Mouse (Mus musculus) myocyte (in vitro differentiated cells): ENCODE results near the gene Efcab2. TPM values are rescaled to one million over a fixed set of nuclear protein-coding genes. Genes with fewer than 3 reads are reported as not detected.

ENCODE experiments used
- H3K27me3 ChIP-seq: one replicate; pipeline ENCODE4 v1.6.1; 2011; ENCODE audit not compliant: control insufficient read depth, insufficient read depth, insufficient read length
- H3K36me3 ChIP-seq: one replicate; pipeline ENCODE4 v1.6.1; 2011; ENCODE audit not compliant: control insufficient read depth, insufficient read depth
- H3K4me2 ChIP-seq: one replicate; pipeline ENCODE4 v1.6.1; 2011; ENCODE audit warnings: low read depth, control low read depth
- H3K4me3 ChIP-seq: one replicate; pipeline ENCODE4 v1.5.1; 2011; ENCODE audit warnings: mild to moderate bottlenecking, control low read depth, moderate library complexity
- H3K79me2 ChIP-seq: one replicate; pipeline ENCODE4 v1.6.1; 2011; ENCODE audit not compliant: control insufficient read depth, insufficient read depth
- H3ac ChIP-seq: one replicate; pipeline ENCODE4 v1.6.1; 2011; ENCODE audit not compliant: control insufficient read depth, insufficient read length
- CEBPB ChIP-seq: IDR thresholded peaks from 2 replicates; pipeline ENCODE4 v1.6.1; 2011; ENCODE audit warnings: mild to moderate bottlenecking, moderate library complexity; ENCODE audit not compliant: poor library complexity, insufficient read depth, severe bottlenecking
- E2F4 ChIP-seq: IDR thresholded peaks from one replicate; pipeline ENCODE4 v1.6.1; 2011; ENCODE audit warnings: mild to moderate bottlenecking, control low read depth, moderate library complexity; ENCODE audit not compliant: insufficient read depth
- MAX ChIP-seq: IDR thresholded peaks from one replicate; pipeline ENCODE4 v1.6.1; 2011; ENCODE audit warnings: low read depth, mild to moderate bottlenecking, control low read depth
- MYOD1 ChIP-seq, 3 experiments: IDR thresholded peaks; one replicate each; pipeline ENCODE4 v1.6.1; 2011; ENCODE audit warnings: control low read depth in 2 of 3, low read depth in 2 of 3, mild to moderate bottlenecking in 2 of 3, moderate library complexity in 1 of 3; ENCODE audit not compliant: insufficient read length in 2 of 3, control insufficient read depth in 1 of 3
- MYOG ChIP-seq, 3 experiments: IDR thresholded peaks; one replicate each; pipeline ENCODE4 v1.6.1; 2011; ENCODE audit warnings: control low read depth in 2 of 3, low read depth in 2 of 3, mild to moderate bottlenecking in 2 of 3; ENCODE audit not compliant: insufficient read length in 2 of 3, control insufficient read depth in 1 of 3, insufficient read depth in 1 of 3
- POLR2A ChIP-seq: IDR thresholded peaks from one replicate; pipeline ENCODE4 v1.6.1; 2011; ENCODE audit warnings: low read depth, mild to moderate bottlenecking, control low read depth, moderate library complexity; ENCODE audit not compliant: insufficient read length
- POLR2AphosphoS2 ChIP-seq: IDR thresholded peaks from one replicate; pipeline ENCODE4 v1.6.1; 2011; ENCODE audit warnings: low read depth, control low read depth; ENCODE audit not compliant: insufficient read length
- REST ChIP-seq: IDR thresholded peaks from one replicate; pipeline ENCODE4 v1.6.1; 2011; ENCODE audit warnings: mild to moderate bottlenecking, control low read depth, moderate library complexity; ENCODE audit not compliant: insufficient read depth, insufficient read length
- SRF ChIP-seq: IDR thresholded peaks from one replicate; pipeline ENCODE4 v1.6.1; 2011; ENCODE audit warnings: low read depth; ENCODE audit not compliant: control insufficient read depth, insufficient read length
- TCF12 ChIP-seq: IDR thresholded peaks from one replicate; pipeline ENCODE4 v1.6.1; 2011; ENCODE audit warnings: mild to moderate bottlenecking, control low read depth; ENCODE audit not compliant: poor library complexity, insufficient read depth, severe bottlenecking
- TCF3 ChIP-seq: IDR thresholded peaks from one replicate; pipeline ENCODE4 v1.6.1; 2011; ENCODE audit warnings: low read depth, control low read depth; ENCODE audit not compliant: insufficient read length
- USF1 ChIP-seq: IDR thresholded peaks from one replicate; pipeline ENCODE4 v1.6.1; 2011; ENCODE audit warnings: low read depth, mild to moderate bottlenecking, control low read depth, moderate library complexity
- polyA plus RNA-seq: library from polyadenylated mRNA; unstranded; fragments of >200 nt; fragmentation: generic; extraction: Trizol; gene quantifications from one replicate; pipeline ENCODE4 v1.2.1, GENCODE M21; 2012; ENCODE audit warnings: missing spikeins

Gene Efcab2
- polyA plus RNA-seq, 1 experiment: 0.72 TPM

DNA sequence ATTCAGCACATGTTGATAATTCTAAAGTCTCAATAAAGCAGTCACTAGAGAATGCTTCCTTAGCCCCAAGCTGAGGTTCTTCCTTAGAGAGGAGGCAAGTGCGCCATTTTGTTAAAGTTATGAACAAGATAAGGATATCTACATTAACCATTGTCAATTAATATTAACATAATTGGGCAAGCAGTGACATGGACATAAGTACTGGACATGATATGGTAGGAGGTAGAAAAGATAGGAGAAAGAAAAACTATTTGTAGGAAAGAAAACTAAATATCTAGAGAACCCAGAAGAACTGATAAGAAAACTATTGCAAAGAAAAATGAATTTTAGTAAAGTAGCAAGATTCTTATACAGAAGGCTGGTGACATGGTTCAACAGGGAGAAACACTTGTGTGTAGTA lies 41.2 kb downstream of the Efcab2 start:
- H3K4me3 ChIP-seq: no peak overlapping the region
- no peaks in the 10 kb centered on the region for H3K36me3 ChIP-seq
- no peaks in the 10 kb centered on the region for H3K27me3 ChIP-seq
- no peaks in the 10 kb centered on the region for H3K79me2 ChIP-seq
- TF ChIP-seq POLR2A: no peak
- TF ChIP-seq TCF3: no peak
- TF ChIP-seq CEBPB: no peak
- no peak for TF ChIP-seq POLR2AphosphoS2
- no peak for TF ChIP-seq TCF12
- no peak for TF ChIP-seq MYOG (IDR thresholded peaks at IDR 0.05; ENCODE audit: control insufficient read depth in 1 of 3, insufficient read depth in 1 of 3, insufficient read length in 2 of 3, low read depth in 2 of 3)
- no peak for TF ChIP-seq USF1
- no peak for TF ChIP-seq MAX
- no peak for TF ChIP-seq E2F4
- no peak for TF ChIP-seq REST
- no peak for TF ChIP-seq SRF
- no peak overlapping the region for H3ac ChIP-seq
- no peak overlapping the region for H3K4me2 ChIP-seq

DNA sequence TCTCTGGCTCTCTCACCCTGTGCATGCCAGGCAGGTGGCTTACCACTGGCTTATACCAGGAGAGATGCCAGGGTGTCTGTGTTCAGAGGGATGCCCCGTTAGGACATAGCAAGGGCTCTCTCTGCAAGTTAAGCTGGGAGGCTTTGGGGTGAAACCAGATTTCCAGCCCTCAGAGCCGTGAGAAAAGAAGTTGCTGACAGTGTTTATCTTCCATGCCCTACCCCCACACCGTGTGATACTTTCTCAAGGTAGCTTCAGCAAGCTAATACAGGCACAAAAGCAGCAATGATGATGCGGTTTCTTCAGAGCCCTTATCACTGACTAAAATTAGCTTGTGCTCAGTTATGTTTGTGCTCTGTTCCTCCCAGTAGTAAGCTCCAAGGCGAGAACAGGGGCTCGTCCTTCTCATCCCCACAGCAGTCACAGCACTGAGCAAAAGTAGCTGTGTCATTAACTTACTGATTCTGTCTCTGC lies 42.4 kb downstream of the Efcab2 start:
- Histone ChIP-seq H3K4me3 (no peak overlapping the region), H3ac (no peak overlapping the region), H3K79me2 (no peaks in the 10 kb centered on the region), H3K36me3 (no peaks in the 10 kb centered on the region), H3K4me2 (no peak overlapping the region), H3K27me3 (no peaks in the 10 kb centered on the region)
- TF ChIP-seq TCF3: no peak
- TF ChIP-seq USF1: no peak
- TF ChIP-seq MYOG (IDR thresholded peaks at IDR 0.05; ENCODE audit: control insufficient read depth in 1 of 3, insufficient read depth in 1 of 3, insufficient read length in 2 of 3, low read depth in 2 of 3): no peak
- no peak for TF ChIP-seq SRF
- TF ChIP-seq CEBPB: no peak
- no peak for TF ChIP-seq POLR2AphosphoS2
- no peak for TF ChIP-seq REST
- no peak for TF ChIP-seq POLR2A
- no peak for TF ChIP-seq MYOD1 (IDR thresholded peaks at IDR 0.05; ENCODE audit: control insufficient read depth in 1 of 3, insufficient read length in 2 of 3, low read depth in 2 of 3)
- TF ChIP-seq MAX: no peak
- no peak for TF ChIP-seq E2F4
- TF ChIP-seq TCF12: no peak

DNA sequence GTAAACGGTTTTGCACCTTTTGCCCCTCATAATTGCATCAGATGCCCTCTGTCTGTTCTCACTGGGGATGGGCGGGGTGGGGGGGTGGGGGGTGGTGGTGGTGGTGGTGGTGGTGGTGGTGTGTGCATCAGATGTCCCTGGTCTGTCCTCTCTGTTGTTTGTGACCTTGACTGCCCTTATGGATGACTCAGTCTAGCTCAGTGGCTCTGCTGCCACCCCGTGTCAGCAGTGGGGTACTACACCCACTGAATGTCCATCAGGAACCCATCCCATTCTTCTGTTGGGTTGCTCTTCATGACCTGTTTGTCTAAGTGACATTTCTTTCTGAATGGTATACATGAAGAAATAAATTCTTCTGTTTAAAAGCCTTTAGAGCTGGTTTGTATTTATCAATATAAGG lies 43.3 kb downstream of the Efcab2 start:
- H3K36me3 ChIP-seq: no peaks in the 10 kb centered on the region
- H3K79me2 ChIP-seq: no peaks in the 10 kb centered on the region
- no peak overlapping the region for H3K4me2 ChIP-seq
- H3K27me3 ChIP-seq: no peaks in the 10 kb centered on the region
- TF ChIP-seq POLR2A (no peak), USF1 (no peak), TCF3 (no peak), MAX (no peak), CEBPB (no peak), POLR2AphosphoS2 (no peak), MYOD1 (IDR thresholded peaks at IDR 0.05; ENCODE audit: control insufficient read depth in 1 of 3, insufficient read length in 2 of 3, low read depth in 2 of 3) (no peak), MYOG (IDR thresholded peaks at IDR 0.05; ENCODE audit: control insufficient read depth in 1 of 3, insufficient read depth in 1 of 3, insufficient read length in 2 of 3, low read depth in 2 of 3) (no peak), E2F4 (no peak), TCF12 (no peak)
- H3ac ChIP-seq: no peak overlapping the region
- H3K4me3 ChIP-seq: no peak overlapping the region

DNA sequence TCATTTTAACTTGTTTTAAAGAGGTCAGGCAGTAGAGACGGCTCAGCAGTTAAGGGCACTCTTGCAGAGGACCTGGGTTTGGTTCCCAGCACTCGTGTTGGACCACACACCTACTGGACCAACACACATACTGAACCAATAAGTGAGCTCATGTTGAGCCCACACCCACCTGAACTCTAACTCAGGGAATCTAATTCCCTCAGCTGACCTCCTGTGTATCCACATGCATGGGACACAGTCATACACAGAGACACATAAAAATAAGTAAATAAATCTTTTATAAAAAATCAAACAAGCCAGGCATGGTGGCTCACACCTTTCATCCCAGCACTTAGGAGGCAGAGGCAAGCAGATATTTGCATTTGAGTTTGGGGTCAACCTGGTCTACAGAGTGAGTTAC lies 44.0 kb downstream of the Efcab2 start:
- Histone ChIP-seq H3ac (no peak overlapping the region), H3K4me3 (no peak overlapping the region), H3K27me3 (no peaks in the 10 kb centered on the region), H3K79me2 (no peaks in the 10 kb centered on the region), H3K4me2 (no peak overlapping the region), H3K36me3 (no peaks in the 10 kb centered on the region)
- TF ChIP-seq POLR2AphosphoS2: no peak
- no peak for TF ChIP-seq POLR2A
- TF ChIP-seq REST: no peak
- no peak for TF ChIP-seq SRF
- no peak for TF ChIP-seq CEBPB
- TF ChIP-seq MYOG (IDR thresholded peaks at IDR 0.05; ENCODE audit: control insufficient read depth in 1 of 3, insufficient read depth in 1 of 3, insufficient read length in 2 of 3, low read depth in 2 of 3): no peak

DNA sequence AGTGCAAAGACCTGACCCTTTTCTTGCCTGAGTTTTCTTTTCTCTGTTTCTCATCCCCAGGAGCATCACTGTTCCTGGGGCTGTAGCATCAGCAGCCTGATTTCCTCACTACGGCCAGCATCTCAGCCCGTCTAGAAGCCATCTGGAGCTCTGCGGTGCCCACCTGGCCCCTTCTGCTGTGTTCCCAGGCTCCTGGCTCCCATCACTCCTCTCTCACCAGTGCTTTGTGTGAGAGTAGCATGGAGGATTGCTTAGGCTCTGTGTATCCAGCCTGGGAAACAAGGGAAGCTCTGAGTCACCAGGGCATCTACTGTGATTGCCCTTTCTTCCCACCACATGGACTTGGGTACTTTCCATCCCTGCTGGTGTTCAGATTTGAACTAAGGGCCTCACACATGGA lies 48.2 kb downstream of the Efcab2 start:
- Histone ChIP-seq H3K79me2 (no peaks in the 10 kb centered on the region), H3K4me3 (no peak overlapping the region), H3K36me3 (no peaks in the 10 kb centered on the region), H3K4me2 (no peak overlapping the region), H3ac (no peak overlapping the region), H3K27me3 (no peaks in the 10 kb centered on the region)
- TF ChIP-seq REST: no peak
